Mouse (Mus musculus) midbrain, embryonic 10.5 days (tissue): ENCODE data around the gene Pde9a. TPM values are rescaled to one million over a fixed set of nuclear protein-coding genes. Genes with fewer than 3 reads are reported as not detected.

Experiments used
- DNase-seq: peaks from one replicate; pipeline ENCODE4 v3.0.0-alpha.2; 2017; ENCODE audit warnings: low spot score
- H3K27ac ChIP-seq: fragments of 300-500 bp; sonication (generic); replicated peaks from 2 replicates; pipeline ENCODE4 v1.5.1; 2016; ENCODE audit warnings: mild to moderate bottlenecking
- H3K27me3 ChIP-seq: fragments of 300-500 bp; sonication (generic); 2 replicates; pipeline ENCODE4 v1.6.1; 2016; ENCODE audit warnings: low read depth, mild to moderate bottlenecking; ENCODE audit not compliant: poor library complexity, severe bottlenecking
- H3K36me3 ChIP-seq: fragments of 300-500 bp; sonication (generic); 2 replicates; pipeline ENCODE4 v1.6.1; 2016; ENCODE audit warnings: mild to moderate bottlenecking, moderate library complexity
- H3K4me1 ChIP-seq: fragments of 300-500 bp; sonication (generic); 2 replicates; pipeline ENCODE4 v1.6.1; 2016
- H3K4me3 ChIP-seq: fragments of 300-500 bp; sonication (generic); 2 replicates; pipeline ENCODE4 v1.5.1; 2016; ENCODE audit warnings: mild to moderate bottlenecking, moderate library complexity
- H3K9me3 ChIP-seq: fragments of 300-500 bp; sonication (generic); replicated peaks from 2 replicates; pipeline ENCODE4 v1.6.1; 2016; ENCODE audit warnings: mild to moderate bottlenecking
- WGBS: fragments of 180-500 bp; shearing (Covaris S2); methylation state at CpG from one replicate; pipeline ENCODE4 v1.1.7; 2016; 5-methylcytosine and 5-hydroxymethylcytosine counted together
- polyA plus RNA-seq: library from polyadenylated mRNA; unstranded; fragments of >200 nt; fragmentation: Nextera tagmentation; extraction: Ambion mirVana; gene quantifications from 2 replicates; pipeline ENCODE4 v1.2.1, GENCODE M21; 2016

The Pde9a gene
- polyA plus RNA-seq, 1 experiment from 2014 or later = 12.1 TPM

- Histone ChIP-seq H3K27ac (0 out of 2 replicates have a peak overlapping the region, but pooled peaks have one; percentile 39), H3K27me3 (no peaks in the 10 kb centered on the region), H3K9me3 (no peaks in the 10 kb centered on the region), H3K4me1 (peaks cover 7% of the 10 kb centered on the region), H3K36me3 (peaks cover 13% of the 10 kb centered on the region; the same call in 1 of the 2 replicates), H3K4me3 (no peak overlapping the region)
- WGBS = 78% methylated on average over 4 of the region's 4 CpGs
- DNase-seq = no peak
Measured at GRCm38 (mm10) chr17:31460416-31460815, 74.4 kb downstream of the Pde9a start.

GRCm38 (mm10) chr17:31462506-31462905 is 76.5 kb downstream of the Pde9a start:
- no peak overlapping the region for H3K4me3 ChIP-seq
- DNase-seq = no peak
- no peaks in the 10 kb centered on the region for H3K9me3 ChIP-seq
- peaks cover 28% of the 10 kb centered on the region for H3K36me3 ChIP-seq
- H3K4me1 ChIP-seq = peaks cover 6% of the 10 kb centered on the region
- H3K27ac ChIP-seq = no peak overlapping the region
- H3K27me3 ChIP-seq = no peaks in the 10 kb centered on the region
- WGBS = 74% methylated on average over 2 of the region's 2 CpGs

GRCm38 (mm10) chr17:31466854-31467253 is 80.8 kb downstream of the Pde9a start:
- H3K27me3 ChIP-seq = no peaks in the 10 kb centered on the region
- H3K4me3 ChIP-seq = no peak overlapping the region
- peaks cover 43% of the 10 kb centered on the region for H3K36me3 ChIP-seq
- DNase-seq = no peak
- no peak overlapping the region for H3K27ac ChIP-seq
- no peaks in the 10 kb centered on the region for H3K9me3 ChIP-seq
- WGBS = 79% methylated on average over 3 of the region's 3 CpGs
- peaks cover 11% of the 10 kb centered on the region for H3K4me1 ChIP-seq

GRCm38 (mm10) chr17:31468496-31468895 is 82.5 kb downstream of the Pde9a start:
- H3K27ac ChIP-seq = no peak overlapping the region
- peaks cover 14% of the 10 kb centered on the region for H3K4me1 ChIP-seq
- peaks cover 36% of the 10 kb centered on the region for H3K36me3 ChIP-seq
- H3K9me3 ChIP-seq = no peaks in the 10 kb centered on the region
- no peak for DNase-seq
- H3K4me3 ChIP-seq = no peak overlapping the region
- H3K27me3 ChIP-seq = no peaks in the 10 kb centered on the region
- WGBS = 76% methylated on average over 5 of the region's 5 CpGs

GRCm38 (mm10) chr17:31470766-31471418 is 84.9 kb downstream of the Pde9a start:
- Histone ChIP-seq H3K36me3 (peaks cover 41% of the 10 kb centered on the region), H3K27ac (no peak overlapping the region), H3K9me3 (no peaks in the 10 kb centered on the region), H3K4me3 (no peak overlapping the region), H3K4me1 (peaks cover 14% of the 10 kb centered on the region), H3K27me3 (no peaks in the 10 kb centered on the region)
- DNase-seq = peak; percentile 39
- 74% methylated on average over 5 of the region's 5 CpGs for WGBS

GRCm38 (mm10) chr17:31474388-31474787 is 88.4 kb downstream of the Pde9a start:
- no peaks in the 10 kb centered on the region for H3K9me3 ChIP-seq
- H3K27ac ChIP-seq = no peak overlapping the region
- no peak overlapping the region for H3K4me3 ChIP-seq
- H3K4me1 ChIP-seq = peaks cover 24% of the 10 kb centered on the region
- 85% methylated on average over 6 of the region's 6 CpGs for WGBS
- no peaks in the 10 kb centered on the region for H3K27me3 ChIP-seq
- no peak for DNase-seq
- H3K36me3 ChIP-seq = peaks cover 18% of the 10 kb centered on the region; the same call in 1 of the 2 replicates

GRCm38 (mm10) chr17:31478606-31479005 is 92.6 kb downstream of the Pde9a start:
- peaks cover 12% of the 10 kb centered on the region for H3K4me1 ChIP-seq
- WGBS = 84% methylated on average over 7 of the region's 7 CpGs
- no peak overlapping the region for H3K4me3 ChIP-seq
- H3K27me3 ChIP-seq = no peaks in the 10 kb centered on the region
- peaks cover 6% of the 10 kb centered on the region; the same call in 1 of the 2 replicates for H3K36me3 ChIP-seq
- no peak for DNase-seq
- no peaks in the 10 kb centered on the region for H3K9me3 ChIP-seq
- no peak overlapping the region for H3K27ac ChIP-seq

- Histone ChIP-seq H3K4me3 (no peak overlapping the region), H3K36me3 (peaks cover 6% of the 10 kb centered on the region; the same call in 1 of the 2 replicates), H3K4me1 (peaks cover 12% of the 10 kb centered on the region), H3K27ac (peak overlapping the region; percentile 33; the same call in 1 of the 2 replicates), H3K27me3 (no peaks in the 10 kb centered on the region), H3K9me3 (no peaks in the 10 kb centered on the region)
- 67% methylated on average over 11 of the region's 11 CpGs for WGBS
- no peak for DNase-seq
Measured at GRCm38 (mm10) chr17:31479108-31479844, 93.3 kb downstream of the Pde9a start.

GRCm38 (mm10) chr17:31486616-31487198 is 100.7 kb downstream of the Pde9a start:
- 82% methylated on average over 10 of the region's 10 CpGs for WGBS
- Histone ChIP-seq H3K4me1 (peaks cover 13% of the 10 kb centered on the region), H3K9me3 (no peaks in the 10 kb centered on the region), H3K27ac (peak overlapping the region; percentile 46; the same call in 1 of the 2 replicates), H3K36me3 (no peaks in the 10 kb centered on the region), H3K4me3 (no peak overlapping the region), H3K27me3 (no peaks in the 10 kb centered on the region)
- no peak for DNase-seq

GRCm38 (mm10) chr17:31487433-31488060 is 101.5 kb downstream of the Pde9a start:
- Histone ChIP-seq H3K36me3 (no peaks in the 10 kb centered on the region), H3K4me3 (no peak overlapping the region), H3K4me1 (peaks cover 13% of the 10 kb centered on the region), H3K27me3 (no peaks in the 10 kb centered on the region), H3K27ac (peak overlapping the region; percentile 46; the same call in 1 of the 2 replicates), H3K9me3 (no peaks in the 10 kb centered on the region)
- DNase-seq = no peak
- WGBS = 29% methylated on average over 6 of the region's 6 CpGs

GRCm38 (mm10) chr17:31491355-31491754 is 105.3 kb downstream of the Pde9a start:
- Histone ChIP-seq H3K27me3 (no peaks in the 10 kb centered on the region), H3K4me3 (no peak overlapping the region), H3K27ac (no peak overlapping the region), H3K9me3 (no peaks in the 10 kb centered on the region), H3K4me1 (peaks cover 13% of the 10 kb centered on the region), H3K36me3 (peaks cover 15% of the 10 kb centered on the region)
- DNase-seq = no peak

GRCm38 (mm10) chr17:31492416-31492815 is 106.4 kb downstream of the Pde9a start:
- no peaks in the 10 kb centered on the region for H3K9me3 ChIP-seq
- WGBS = 0% methylated on average over 2 of the region's 2 CpGs
- DNase-seq = peak; percentile 82
- H3K27ac ChIP-seq = no peak overlapping the region
- H3K4me1 ChIP-seq = peaks cover 4% of the 10 kb centered on the region
- H3K4me3 ChIP-seq = no peak overlapping the region
- H3K36me3 ChIP-seq = peaks cover 26% of the 10 kb centered on the region
- H3K27me3 ChIP-seq = no peaks in the 10 kb centered on the region
